Mouse (Mus musculus): ENCODE measurements around the gene Runx2. TPM values are rescaled to one million over a fixed set of nuclear protein-coding genes. Genes with fewer than 3 reads are reported as not detected.

Gene Runx2
- polyA plus RNA-seq, 1 experiment from 2014 or later, result 0.89 TPM

- 85% methylated on average over 5 of the region's 5 CpGs for WGBS
- no peak for ATAC-seq (ENCODE audit: insufficient read depth, low FRiP score)
- Histone ChIP-seq H3K4me3 (replicated peaks; ENCODE audit: low read length) (no peak overlapping the region), H3K27me3 (ENCODE audit: control insufficient read depth, insufficient read depth, low read length) (no peaks in the 10 kb centered on the region), H3K9ac (ENCODE audit: low read length) (no peak overlapping the region), H3K36me3 (ENCODE audit: control insufficient read depth, insufficient read depth, low read length) (no peaks in the 10 kb centered on the region), H3K9me3 (replicated peaks; ENCODE audit: control insufficient read depth, low read length) (peaks cover 3% of the 10 kb centered on the region; the same call in 1 of the 2 replicates), H3K4me1 (ENCODE audit: control insufficient read depth, insufficient read depth, low read length) (no peaks in the 10 kb centered on the region), H3K4me2 (ENCODE audit: low read depth, low read length) (no peak overlapping the region), H3K27ac (ENCODE audit: low read length) (no peak overlapping the region)
Observed at GRCm38 (mm10) chr17:44502176-44502575, 312.4 kb downstream of the Runx2 start.

GRCm38 (mm10) chr17:44500306-44500899 is 314.2 kb downstream of the Runx2 start:
- Histone ChIP-seq H3K4me3 (replicated peaks; ENCODE audit: low read length) (no peak overlapping the region), H3K27ac (ENCODE audit: low read length) (no peak overlapping the region; the same call in 1 of the 2 replicates), H3K4me2 (ENCODE audit: low read depth, low read length) (no peak overlapping the region), H3K36me3 (ENCODE audit: control insufficient read depth, insufficient read depth, low read length) (no peaks in the 10 kb centered on the region), H3K9me3 (replicated peaks; ENCODE audit: control insufficient read depth, low read length) (peaks cover 3% of the 10 kb centered on the region; the same call in 1 of the 2 replicates), H3K9ac (ENCODE audit: low read length) (no peak overlapping the region), H3K4me1 (ENCODE audit: control insufficient read depth, insufficient read depth, low read length) (no peaks in the 10 kb centered on the region), H3K27me3 (ENCODE audit: control insufficient read depth, insufficient read depth, low read length) (0 out of 2 replicates have a peak, but pooled peaks cover 1% of the 10 kb centered on the region)
- ATAC-seq (ENCODE audit: insufficient read depth, low FRiP score), result no peak
- 72% methylated on average over 11 of the region's 11 CpGs for WGBS

GRCm38 (mm10) chr17:44490164-44490794 is 324.3 kb downstream of the Runx2 start:
- 0 out of 2 replicates have a peak, but pooled peaks cover 2% of the 10 kb centered on the region for H3K27me3 ChIP-seq (ENCODE audit: control insufficient read depth, insufficient read depth, low read length)
- H3K27ac ChIP-seq (ENCODE audit: low read length), result no peak overlapping the region
- no peak overlapping the region for H3K4me3 ChIP-seq (replicated peaks; ENCODE audit: low read length)
- H3K9ac ChIP-seq (ENCODE audit: low read length), result no peak overlapping the region
- no peak overlapping the region for H3K4me2 ChIP-seq (ENCODE audit: low read depth, low read length)
- WGBS, result 37% methylated on average over 11 of the region's 11 CpGs
- H3K9me3 ChIP-seq (replicated peaks; ENCODE audit: control insufficient read depth, low read length), result no peaks in the 10 kb centered on the region
- no peak for ATAC-seq (ENCODE audit: insufficient read depth, low FRiP score)
- H3K4me1 ChIP-seq (ENCODE audit: control insufficient read depth, insufficient read depth, low read length), result 0 out of 2 replicates have a peak, but pooled peaks cover 6% of the 10 kb centered on the region
- no peaks in the 10 kb centered on the region for H3K36me3 ChIP-seq (ENCODE audit: control insufficient read depth, insufficient read depth, low read length)

- Histone ChIP-seq H3K4me3 (replicated peaks; ENCODE audit: low read length) (no peak overlapping the region), H3K27me3 (ENCODE audit: control insufficient read depth, insufficient read depth, low read length) (no peaks in the 10 kb centered on the region), H3K4me2 (ENCODE audit: low read depth, low read length) (no peak overlapping the region), H3K4me1 (ENCODE audit: control insufficient read depth, insufficient read depth, low read length) (0 out of 2 replicates have a peak, but pooled peaks cover 6% of the 10 kb centered on the region), H3K9me3 (replicated peaks; ENCODE audit: control insufficient read depth, low read length) (no peaks in the 10 kb centered on the region), H3K36me3 (ENCODE audit: control insufficient read depth, insufficient read depth, low read length) (no peaks in the 10 kb centered on the region), H3K27ac (ENCODE audit: low read length) (no peak overlapping the region), H3K9ac (ENCODE audit: low read length) (no peak overlapping the region)
- WGBS, result 78% methylated on average over 6 of the region's 6 CpGs
- no peak for ATAC-seq (ENCODE audit: insufficient read depth, low FRiP score)
Observed at GRCm38 (mm10) chr17:44489346-44489745, 325.3 kb downstream of the Runx2 start.

GRCm38 (mm10) chr17:44487514-44488244 is 326.9 kb downstream of the Runx2 start:
- 74% methylated on average over 10 of the region's 10 CpGs for WGBS
- no peak for ATAC-seq (ENCODE audit: insufficient read depth, low FRiP score)
- no peaks in the 10 kb centered on the region for H3K27me3 ChIP-seq (ENCODE audit: control insufficient read depth, insufficient read depth, low read length)
- H3K9me3 ChIP-seq (replicated peaks; ENCODE audit: control insufficient read depth, low read length), result no peaks in the 10 kb centered on the region
- no peak overlapping the region for H3K4me2 ChIP-seq (ENCODE audit: low read depth, low read length)
- H3K27ac ChIP-seq (ENCODE audit: low read length), result no peak overlapping the region
- H3K36me3 ChIP-seq (ENCODE audit: control insufficient read depth, insufficient read depth, low read length), result no peaks in the 10 kb centered on the region
- H3K4me3 ChIP-seq (replicated peaks; ENCODE audit: low read length), result no peak overlapping the region
- H3K4me1 ChIP-seq (ENCODE audit: control insufficient read depth, insufficient read depth, low read length), result 0 out of 2 replicates have a peak, but pooled peaks cover 6% of the 10 kb centered on the region
- no peak overlapping the region for H3K9ac ChIP-seq (ENCODE audit: low read length)

GRCm38 (mm10) chr17:44485337-44485736 is 329.3 kb downstream of the Runx2 start:
- Histone ChIP-seq H3K9me3 (replicated peaks; ENCODE audit: control insufficient read depth, low read length) (no peaks in the 10 kb centered on the region), H3K9ac (ENCODE audit: low read length) (no peak overlapping the region), H3K27me3 (ENCODE audit: control insufficient read depth, insufficient read depth, low read length) (no peaks in the 10 kb centered on the region), H3K4me1 (ENCODE audit: control insufficient read depth, insufficient read depth, low read length) (0 out of 2 replicates have a peak, but pooled peaks cover 5% of the 10 kb centered on the region), H3K4me2 (ENCODE audit: low read depth, low read length) (no peak overlapping the region), H3K27ac (ENCODE audit: low read length) (no peak overlapping the region), H3K4me3 (replicated peaks; ENCODE audit: low read length) (no peak overlapping the region), H3K36me3 (ENCODE audit: control insufficient read depth, insufficient read depth, low read length) (no peaks in the 10 kb centered on the region)
- ATAC-seq (ENCODE audit: insufficient read depth, low FRiP score), result no peak
- WGBS, result 71% methylated on average over 5 of the region's 5 CpGs

- no peak for ATAC-seq (ENCODE audit: insufficient read depth, low FRiP score)
- 52% methylated on average over 5 of the region's 5 CpGs for WGBS
Observed at GRCm38 (mm10) chr17:44479918-44480317, 334.7 kb downstream of the Runx2 start.

GRCm38 (mm10) chr17:44479491-44479890 is 335.1 kb downstream of the Runx2 start:
- H3K4me1 ChIP-seq (ENCODE audit: control insufficient read depth, insufficient read depth, low read length), result no peaks in the 10 kb centered on the region
- H3K27me3 ChIP-seq (ENCODE audit: control insufficient read depth, insufficient read depth, low read length), result no peaks in the 10 kb centered on the region
- H3K9me3 ChIP-seq (replicated peaks; ENCODE audit: control insufficient read depth, low read length), result no peaks in the 10 kb centered on the region
- ATAC-seq (ENCODE audit: insufficient read depth, low FRiP score), result no peak
- no peaks in the 10 kb centered on the region for H3K36me3 ChIP-seq (ENCODE audit: control insufficient read depth, insufficient read depth, low read length)
- 72% methylated on average over 4 of the region's 4 CpGs for WGBS
- H3K27ac ChIP-seq (ENCODE audit: low read length), result no peak overlapping the region
- H3K4me3 ChIP-seq (replicated peaks; ENCODE audit: low read length), result no peak overlapping the region
- H3K4me2 ChIP-seq (ENCODE audit: low read depth, low read length), result no peak overlapping the region
- no peak overlapping the region for H3K9ac ChIP-seq (ENCODE audit: low read length)

More at GRCm38 (mm10) chr17:44479918-44480317, 334.7 kb downstream of the Runx2 start:
- H3K27me3 ChIP-seq (ENCODE audit: control insufficient read depth, insufficient read depth, low read length), result no peaks in the 10 kb centered on the region
- H3K4me3 ChIP-seq (replicated peaks; ENCODE audit: low read length), result no peak overlapping the region
- H3K36me3 ChIP-seq (ENCODE audit: control insufficient read depth, insufficient read depth, low read length), result no peaks in the 10 kb centered on the region
- H3K9me3 ChIP-seq (replicated peaks; ENCODE audit: control insufficient read depth, low read length), result no peaks in the 10 kb centered on the region
- H3K27ac ChIP-seq (ENCODE audit: low read length), result no peak overlapping the region
- H3K9ac ChIP-seq (ENCODE audit: low read length), result no peak overlapping the region
- no peaks in the 10 kb centered on the region for H3K4me1 ChIP-seq (ENCODE audit: control insufficient read depth, insufficient read depth, low read length)
- H3K4me2 ChIP-seq (ENCODE audit: low read depth, low read length), result no peak overlapping the region

- ATAC-seq (ENCODE audit: insufficient read depth, low FRiP score), result no peak
- H3K36me3 ChIP-seq (ENCODE audit: control insufficient read depth, insufficient read depth, low read length), result no peaks in the 10 kb centered on the region
- no peaks in the 10 kb centered on the region for H3K9me3 ChIP-seq (replicated peaks; ENCODE audit: control insufficient read depth, low read length)
- no peaks in the 10 kb centered on the region for H3K27me3 ChIP-seq (ENCODE audit: control insufficient read depth, insufficient read depth, low read length)
- H3K9ac ChIP-seq (ENCODE audit: low read length), result no peak overlapping the region
- H3K27ac ChIP-seq (ENCODE audit: low read length), result no peak overlapping the region
- no peak overlapping the region for H3K4me3 ChIP-seq (replicated peaks; ENCODE audit: low read length)
- no peak overlapping the region for H3K4me2 ChIP-seq (ENCODE audit: low read depth, low read length)
- WGBS, result 85% methylated on average over 8 of the region's 8 CpGs
- H3K4me1 ChIP-seq (ENCODE audit: control insufficient read depth, insufficient read depth, low read length), result no peaks in the 10 kb centered on the region
Observed at GRCm38 (mm10) chr17:44475910-44476309, 338.7 kb downstream of the Runx2 start.
